Mouse (Mus musculus) midbrain, embryonic 13.5 days (tissue): ENCODE results near the gene 4930583I09Rik. TPM values are rescaled to one million over a fixed set of nuclear protein-coding genes. Genes with fewer than 3 reads are reported as not detected.

Source experiments
- ATAC-seq: fragments of 200-750 bp; cut with Nextera tagmentation; 2 replicates; pipeline ENCODE4 v1.8.0; 2017; ENCODE audit warnings: mild to moderate bottlenecking, moderate TSS enrichment, moderate library complexity
- H3K27ac ChIP-seq: fragments of 300-500 bp; sonication (generic); 2 replicates; pipeline ENCODE4 v1.5.1; 2015; ENCODE audit warnings: inconsistent platforms, mild to moderate bottlenecking, moderate library complexity
- H3K27me3 ChIP-seq: fragments of 300-500 bp; sonication (generic); 2 replicates; pipeline ENCODE4 v1.6.1; 2015; ENCODE audit warnings: mild to moderate bottlenecking, inconsistent platforms
- H3K36me3 ChIP-seq: fragments of 300-500 bp; sonication (generic); 2 replicates; pipeline ENCODE4 v1.6.1; 2015; ENCODE audit warnings: mild to moderate bottlenecking, inconsistent platforms
- H3K4me1 ChIP-seq: fragments of 300-500 bp; sonication (generic); replicated peaks from 2 replicates; pipeline ENCODE4 v1.6.1; 2015; ENCODE audit warnings: inconsistent platforms
- H3K4me2 ChIP-seq: fragments of 300-500 bp; sonication (generic); replicated peaks from 2 replicates; pipeline ENCODE4 v1.6.1; 2015; ENCODE audit warnings: moderate library complexity, mild to moderate bottlenecking, inconsistent platforms
- H3K4me3 ChIP-seq: fragments of 300-500 bp; sonication (generic); replicated peaks from 2 replicates; pipeline ENCODE4 v1.5.1; 2015; ENCODE audit warnings: mild to moderate bottlenecking, inconsistent platforms
- H3K9ac ChIP-seq: fragments of 300-500 bp; sonication (generic); replicated peaks from 2 replicates; pipeline ENCODE4 v1.6.1; 2015; ENCODE audit warnings: mild to moderate bottlenecking, inconsistent platforms
- H3K9me3 ChIP-seq: fragments of 300-500 bp; sonication (generic); 2 replicates; pipeline ENCODE4 v1.6.1; 2016; ENCODE audit warnings: mild to moderate bottlenecking, inconsistent platforms
- WGBS: fragments of 180-500 bp; shearing (Covaris S2); methylation state at CpG from one replicate; pipeline ENCODE4 v1.1.7; 2015; 5-methylcytosine and 5-hydroxymethylcytosine counted together
- polyA plus RNA-seq: library from polyadenylated mRNA; unstranded; fragments of >200 nt; fragmentation: Nextera tagmentation; extraction: Ambion mirVana; gene quantifications from 2 replicates; pipeline ENCODE4 v1.2.1, GENCODE M21; 2015

Gene 4930583I09Rik
- polyA plus RNA-seq, 1 experiment from 2014 or later: not detected

DNA sequence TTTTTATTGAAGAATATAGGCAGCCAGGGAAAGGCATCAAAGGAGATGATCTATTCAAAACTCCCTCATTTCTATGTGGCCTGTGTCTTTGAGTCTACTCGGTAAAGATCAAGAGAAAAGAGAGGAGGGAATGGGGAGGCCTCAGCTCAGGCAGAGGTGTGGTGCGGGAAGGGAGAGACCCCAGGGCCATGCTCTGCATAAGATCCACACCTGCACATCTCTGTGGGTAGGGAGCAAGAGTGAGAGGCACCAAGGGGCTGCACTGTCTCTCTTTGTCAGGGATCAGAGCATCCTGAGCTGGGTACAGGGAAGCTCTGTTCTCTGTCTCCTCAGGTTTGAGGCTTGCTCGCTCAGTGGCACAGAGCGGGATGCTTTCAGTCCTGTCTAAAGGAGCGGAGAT is 8.4 kb downstream of the 4930583I09Rik start:
- Histone ChIP-seq H3K27ac (no peak overlapping the region), H3K9me3 (no peaks in the 10 kb centered on the region), H3K4me3 (no peak overlapping the region), H3K27me3 (no peaks in the 10 kb centered on the region), H3K36me3 (no peaks in the 10 kb centered on the region), H3K4me1 (no peaks in the 10 kb centered on the region), H3K4me2 (no peak overlapping the region), H3K9ac (no peak overlapping the region)
- ATAC-seq: no peak
- 82% methylated on average over 5 of the region's 5 CpGs for WGBS

DNA sequence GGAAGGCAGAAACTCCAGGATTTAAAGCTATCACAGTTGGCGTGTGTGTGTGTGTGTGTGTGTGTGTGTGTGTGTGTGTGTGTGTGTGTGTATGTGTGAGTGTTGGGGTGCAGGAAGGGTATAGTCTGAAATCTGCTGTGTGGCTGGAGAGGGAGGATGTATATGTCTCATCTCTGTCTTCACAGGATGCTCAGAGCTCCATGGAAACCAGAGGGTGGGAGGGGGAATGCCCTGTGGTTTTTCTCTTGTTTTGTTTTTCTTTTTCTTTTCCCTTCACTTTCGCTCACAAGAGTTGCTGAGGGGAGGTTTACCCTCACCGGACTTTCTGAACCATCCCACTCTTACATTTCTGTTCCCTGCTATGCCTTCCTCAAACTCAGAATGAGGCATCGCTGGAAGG is 9.0 kb downstream of the 4930583I09Rik start:
- Histone ChIP-seq H3K9ac (no peak overlapping the region), H3K27ac (no peak overlapping the region), H3K9me3 (no peaks in the 10 kb centered on the region), H3K4me1 (no peaks in the 10 kb centered on the region), H3K4me2 (no peak overlapping the region), H3K27me3 (no peaks in the 10 kb centered on the region), H3K4me3 (no peak overlapping the region), H3K36me3 (no peaks in the 10 kb centered on the region)
- 51% methylated on average over 4 of the region's 4 CpGs for WGBS
- ATAC-seq: no peak

DNA sequence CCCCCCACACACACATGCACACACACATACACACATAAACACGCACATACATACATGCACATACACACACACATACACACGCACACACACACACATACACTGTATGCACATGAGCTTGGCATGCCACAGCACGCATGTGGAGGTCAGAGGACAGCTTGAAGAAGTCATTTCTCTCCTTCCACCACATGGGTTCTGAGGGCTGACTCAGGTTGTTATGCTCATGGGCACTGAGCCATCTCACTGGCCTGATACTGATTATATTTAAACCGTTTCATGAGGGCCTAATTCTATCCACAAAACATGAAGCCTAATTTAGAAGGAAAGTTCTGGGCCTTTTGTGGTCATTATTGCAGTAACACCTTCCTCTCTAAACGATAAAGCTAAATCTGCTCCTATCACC is 13.3 kb downstream of the 4930583I09Rik start:
- no peaks in the 10 kb centered on the region for H3K36me3 ChIP-seq
- H3K9ac ChIP-seq: no peak overlapping the region
- ATAC-seq: no peak
- H3K27me3 ChIP-seq: no peaks in the 10 kb centered on the region
- H3K4me3 ChIP-seq: no peak overlapping the region
- 0 out of 2 replicates have a peak, but pooled peaks cover 3% of the 10 kb centered on the region for H3K4me1 ChIP-seq
- no peak overlapping the region for H3K27ac ChIP-seq
- H3K9me3 ChIP-seq: no peaks in the 10 kb centered on the region
- no peak overlapping the region for H3K4me2 ChIP-seq
- 90% methylated on average over 5 of the region's 5 CpGs for WGBS

DNA sequence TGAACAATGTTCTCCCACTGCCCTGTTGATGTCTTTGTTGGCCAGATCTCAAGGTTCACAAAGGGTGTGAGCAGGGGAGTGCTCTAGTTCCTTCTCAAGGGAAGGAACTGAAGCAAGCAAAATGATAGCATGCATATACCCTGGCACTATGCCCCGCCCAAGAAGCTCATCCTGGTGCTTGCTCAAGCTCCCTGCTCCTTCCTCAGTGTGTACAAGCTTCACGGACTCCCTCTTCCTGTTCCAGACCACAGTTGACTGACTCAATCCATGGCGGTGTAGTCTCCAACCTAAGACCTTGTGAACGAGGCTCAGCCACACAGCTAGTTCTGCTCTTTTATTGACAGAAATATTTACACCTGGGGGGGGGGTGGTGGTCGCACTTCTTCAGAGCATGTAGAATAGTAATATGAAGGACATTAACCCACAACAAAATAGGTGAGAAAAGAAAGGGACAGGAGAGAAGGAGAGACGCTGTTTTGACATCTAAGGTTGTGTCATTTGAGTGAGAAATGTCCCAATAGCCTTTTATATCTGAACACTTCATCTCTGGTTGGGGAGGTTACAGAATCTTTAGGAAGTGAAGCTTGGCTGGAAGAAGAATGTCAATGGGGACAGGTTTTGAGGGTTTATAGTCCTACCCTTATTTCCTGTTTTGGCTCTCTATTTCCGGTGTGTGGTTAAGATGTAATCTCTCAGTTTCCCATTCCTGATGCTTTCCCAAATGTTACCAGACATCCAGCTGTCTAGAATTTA is 14.9 kb downstream of the 4930583I09Rik start:
- Histone ChIP-seq H3K9me3 (no peaks in the 10 kb centered on the region), H3K4me2 (no peak overlapping the region), H3K4me1 (0 out of 2 replicates have a peak, but pooled peaks cover 3% of the 10 kb centered on the region), H3K36me3 (no peaks in the 10 kb centered on the region), H3K4me3 (no peak overlapping the region), H3K9ac (no peak overlapping the region), H3K27me3 (no peaks in the 10 kb centered on the region), H3K27ac (no peak overlapping the region)
- ATAC-seq: no peak
- WGBS: 93% methylated on average over 7 of the region's 7 CpGs

DNA sequence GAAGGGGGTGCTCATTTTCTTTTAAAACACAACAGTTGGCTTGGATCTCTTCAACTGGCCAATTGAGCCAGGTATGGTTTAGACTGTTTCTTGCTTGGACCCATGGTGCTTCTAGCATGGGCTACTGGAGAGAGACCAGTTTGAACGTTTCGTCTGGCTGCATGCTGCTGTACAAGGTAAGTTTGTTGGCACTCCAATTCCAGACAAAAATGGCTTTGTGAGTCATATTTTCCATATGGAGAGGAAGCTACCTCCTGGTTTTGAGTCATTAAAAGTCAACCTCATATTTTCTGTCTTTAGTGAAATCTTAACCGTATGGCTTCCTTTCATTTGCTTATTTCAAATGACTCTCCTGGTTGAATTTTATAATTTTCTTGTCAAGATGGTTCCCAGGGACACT is 19.6 kb downstream of the 4930583I09Rik start:
- no peak overlapping the region for H3K27ac ChIP-seq
- H3K36me3 ChIP-seq: no peaks in the 10 kb centered on the region
- H3K9ac ChIP-seq: no peak overlapping the region
- WGBS: 92% methylated on average over 3 of the region's 3 CpGs
- H3K27me3 ChIP-seq: no peaks in the 10 kb centered on the region
- H3K9me3 ChIP-seq: no peaks in the 10 kb centered on the region
- H3K4me3 ChIP-seq: no peak overlapping the region
- no peak overlapping the region for H3K4me2 ChIP-seq
- H3K4me1 ChIP-seq: 0 out of 2 replicates have a peak, but pooled peaks cover 3% of the 10 kb centered on the region
- ATAC-seq: no peak

DNA sequence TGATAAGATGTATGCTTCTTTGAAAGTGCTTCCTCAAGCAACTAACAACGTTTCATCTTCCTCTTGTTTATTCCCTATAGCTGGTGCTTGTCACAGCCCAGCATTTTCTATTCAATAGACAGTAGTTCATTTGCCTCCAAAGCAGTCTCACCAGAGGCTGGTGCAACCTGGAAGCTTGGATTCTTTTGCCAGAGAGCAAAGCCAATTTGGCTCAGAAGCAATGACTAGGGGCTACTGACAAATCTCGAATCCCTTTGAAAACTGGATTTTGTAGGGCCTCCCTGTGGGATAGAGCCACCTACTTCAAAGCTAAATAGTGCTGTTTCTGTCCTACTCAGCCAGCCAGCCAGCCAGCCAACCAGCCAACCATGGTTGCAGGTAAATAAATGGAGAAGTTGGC is 20.1 kb downstream of the 4930583I09Rik start:
- Histone ChIP-seq H3K4me2 (no peak overlapping the region), H3K4me1 (0 out of 2 replicates have a peak, but pooled peaks cover 3% of the 10 kb centered on the region), H3K27ac (no peak overlapping the region), H3K36me3 (no peaks in the 10 kb centered on the region), H3K27me3 (no peaks in the 10 kb centered on the region), H3K9me3 (no peaks in the 10 kb centered on the region), H3K4me3 (no peak overlapping the region), H3K9ac (no peak overlapping the region)
- 64% methylated on average over 2 of the region's 2 CpGs for WGBS
- no peak for ATAC-seq

DNA sequence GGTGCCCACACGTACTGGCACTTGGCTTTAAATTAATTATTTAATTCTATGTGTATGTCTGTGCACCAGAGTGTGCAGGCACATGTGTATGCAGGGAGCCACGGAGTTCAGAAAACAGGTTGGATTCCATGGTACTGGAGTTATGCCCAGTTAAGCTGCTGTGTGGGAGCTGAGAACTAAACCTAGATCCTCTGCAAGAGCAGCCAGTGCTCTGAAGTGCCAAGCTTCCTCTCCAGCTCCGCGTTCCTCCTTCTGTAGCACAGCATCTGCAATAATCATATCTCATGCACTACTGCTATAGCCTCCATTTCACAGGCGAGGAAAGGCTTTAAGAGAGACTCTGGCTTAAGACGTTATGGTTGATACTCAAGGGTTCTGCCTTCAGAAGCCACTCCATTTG is 22.3 kb downstream of the 4930583I09Rik start:
- Histone ChIP-seq H3K4me2 (no peak overlapping the region), H3K4me3 (no peak overlapping the region), H3K9me3 (no peaks in the 10 kb centered on the region), H3K4me1 (no peaks in the 10 kb centered on the region), H3K27ac (no peak overlapping the region), H3K27me3 (no peaks in the 10 kb centered on the region), H3K36me3 (no peaks in the 10 kb centered on the region), H3K9ac (no peak overlapping the region)
- no peak for ATAC-seq
- 93% methylated on average over 6 of the region's 6 CpGs for WGBS

DNA sequence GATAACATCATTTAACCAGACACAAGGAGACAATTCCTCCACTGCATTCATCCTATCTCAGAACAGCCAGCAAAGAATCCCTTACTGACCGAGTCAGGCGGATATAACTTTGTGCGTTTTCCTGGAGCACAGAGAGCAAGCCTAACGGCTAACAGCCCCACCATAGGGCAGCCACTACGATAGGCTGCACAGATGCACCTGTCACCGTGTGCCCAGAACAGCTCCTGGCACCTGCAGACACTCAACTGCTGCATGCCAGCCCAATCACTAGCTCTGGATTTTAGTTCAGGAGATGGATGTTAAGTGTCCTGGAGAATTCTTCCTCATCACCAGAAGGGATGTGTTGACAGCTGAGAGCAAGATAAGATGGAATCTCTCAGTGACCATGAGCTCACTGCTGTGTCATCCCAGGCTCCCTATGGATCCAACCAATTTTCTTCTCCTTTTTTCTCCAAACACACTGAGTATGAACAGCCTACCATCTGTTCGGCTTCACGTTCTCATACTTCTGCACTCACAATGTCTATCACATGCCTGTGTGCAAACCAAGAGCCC is 29.8 kb downstream of the 4930583I09Rik start:
- WGBS: 82% methylated on average over 8 of the region's 8 CpGs

DNA sequence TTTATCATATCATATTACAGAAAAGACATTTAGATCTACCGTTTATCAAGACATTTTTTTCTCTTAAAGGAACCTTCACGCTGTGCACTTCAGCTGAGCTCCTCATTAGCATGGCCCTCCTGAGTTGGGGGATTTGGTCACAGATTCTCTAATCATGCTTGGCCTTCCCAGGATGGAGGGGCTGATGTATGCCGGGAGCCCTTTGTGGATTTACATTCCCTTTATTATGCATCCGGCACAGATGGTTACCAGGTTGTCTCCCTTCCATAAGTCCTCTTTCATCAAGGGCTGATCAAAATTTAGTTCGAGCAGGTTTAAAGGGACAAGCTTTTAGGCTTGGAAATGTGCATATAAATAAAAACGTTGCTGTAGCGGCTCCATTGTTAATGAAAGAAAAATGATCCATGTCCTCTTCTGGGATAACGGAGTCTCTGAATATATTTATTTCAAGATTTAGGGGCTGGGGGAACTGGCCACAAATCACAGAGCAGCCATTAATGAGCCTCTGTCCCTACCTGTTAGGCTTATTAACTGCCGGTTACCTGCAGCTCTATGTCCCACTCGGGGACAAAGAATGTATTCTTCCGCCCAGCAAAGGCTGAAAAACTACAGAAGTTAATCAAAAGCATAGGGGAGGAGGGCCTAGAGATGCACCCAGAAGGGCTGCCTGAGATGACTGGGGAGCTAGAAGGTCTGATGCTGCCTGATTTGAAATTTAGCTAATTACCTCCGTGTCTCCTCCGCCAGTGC is 31.3 kb downstream of the 4930583I09Rik start:
- peak; percentile 88 for ATAC-seq
- Histone ChIP-seq H3K4me1 (peaks cover 25% of the 10 kb centered on the region), H3K9ac (no peak overlapping the region), H3K9me3 (no peaks in the 10 kb centered on the region), H3K27me3 (no peaks in the 10 kb centered on the region), H3K4me3 (no peak overlapping the region), H3K36me3 (no peaks in the 10 kb centered on the region), H3K27ac (peak overlapping the region; percentile 69), H3K4me2 (0 out of 2 replicates have a peak overlapping the region, but pooled peaks have one; percentile 13)
- WGBS: 31% methylated on average over 13 of the region's 13 CpGs

More for the DNA sequence above, 29.8 kb downstream of the 4930583I09Rik start:
- ATAC-seq: no peak
- Histone ChIP-seq H3K4me3 (no peak overlapping the region), H3K9me3 (no peaks in the 10 kb centered on the region), H3K4me2 (no peak overlapping the region), H3K36me3 (no peaks in the 10 kb centered on the region), H3K27ac (no peak overlapping the region), H3K27me3 (no peaks in the 10 kb centered on the region), H3K4me1 (peaks cover 25% of the 10 kb centered on the region), H3K9ac (no peak overlapping the region)

DNA sequence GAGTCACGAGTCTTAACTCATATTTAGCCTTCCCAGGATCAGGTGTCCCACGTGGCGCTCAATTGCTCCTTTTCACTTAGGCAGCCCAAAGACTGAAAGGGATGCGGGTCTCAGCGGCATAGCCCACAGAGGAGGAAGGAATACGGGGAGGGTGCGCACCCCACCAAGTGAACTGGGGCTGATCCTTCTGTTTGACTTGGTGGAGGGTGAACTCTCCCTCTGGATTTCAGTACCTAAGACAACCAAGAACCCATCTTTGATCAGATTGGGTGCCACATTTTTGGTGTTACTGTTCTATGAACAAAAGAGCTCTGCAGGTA is 33.0 kb downstream of the 4930583I09Rik start:
- ATAC-seq: peak; percentile 11; the same call in 1 of the 2 replicates
- H3K9ac ChIP-seq: no peak overlapping the region
- 58% methylated on average over 7 of the region's 7 CpGs for WGBS
- no peaks in the 10 kb centered on the region for H3K36me3 ChIP-seq
- no peaks in the 10 kb centered on the region for H3K27me3 ChIP-seq
- H3K4me1 ChIP-seq: peaks cover 25% of the 10 kb centered on the region
- no peaks in the 10 kb centered on the region for H3K9me3 ChIP-seq
- no peak overlapping the region for H3K27ac ChIP-seq
- H3K4me3 ChIP-seq: no peak overlapping the region
- no peak overlapping the region for H3K4me2 ChIP-seq

DNA sequence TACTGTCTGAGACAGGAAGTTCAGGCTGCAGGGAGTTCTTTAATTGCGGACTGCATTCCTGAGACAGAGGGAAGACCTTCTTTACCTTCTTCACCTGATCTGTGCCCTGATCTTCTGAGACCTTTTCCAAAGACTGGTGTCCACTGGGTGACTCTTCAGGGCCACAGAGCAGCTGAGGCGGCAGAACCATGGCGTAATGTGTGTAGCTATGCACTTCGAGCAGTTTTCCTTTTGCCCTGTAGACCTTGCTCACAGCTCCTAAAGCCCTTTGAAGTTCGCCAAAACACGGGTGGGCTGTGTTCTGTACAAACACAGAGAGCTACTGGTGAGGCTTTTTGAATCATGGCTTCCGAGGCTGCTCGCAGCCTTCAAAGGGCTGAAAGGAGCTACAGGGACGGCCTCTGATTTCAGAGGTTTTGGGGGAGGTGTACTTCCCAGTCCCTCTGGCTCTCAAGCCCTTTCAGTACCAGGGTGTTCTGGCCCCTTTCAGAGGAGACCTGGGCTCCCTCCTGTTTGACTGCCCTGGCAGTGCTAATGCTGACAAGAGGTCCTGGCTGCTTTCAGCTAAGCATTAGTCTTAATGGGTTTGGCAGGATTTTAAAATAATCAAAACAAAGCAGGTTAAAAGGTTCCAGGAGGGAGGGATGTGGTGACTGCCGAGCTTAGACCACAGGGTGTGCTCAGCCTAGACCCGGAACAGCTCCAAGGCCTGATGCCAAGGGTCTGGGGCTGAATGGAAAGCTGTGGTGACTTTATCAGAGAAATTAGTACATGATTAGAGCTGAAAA is 33.5 kb downstream of the 4930583I09Rik start:
- Histone ChIP-seq H3K9ac (no peak overlapping the region), H3K4me3 (no peak overlapping the region), H3K9me3 (no peaks in the 10 kb centered on the region), H3K4me1 (peaks cover 25% of the 10 kb centered on the region), H3K27ac (no peak overlapping the region), H3K36me3 (no peaks in the 10 kb centered on the region), H3K27me3 (no peaks in the 10 kb centered on the region), H3K4me2 (no peak overlapping the region)
- peak; percentile 35; the same call in 1 of the 2 replicates for ATAC-seq
- 42% methylated on average over 11 of the region's 11 CpGs for WGBS
